Mouse (Mus musculus) embryonic facial prominence, embryonic 13.5 days (tissue): ENCODE results near the gene Sgta. TPM values are rescaled to one million over a fixed set of nuclear protein-coding genes. Genes with fewer than 3 reads are reported as not detected.
"Not testable (repeated sequence)": the region's sequence is repeated elsewhere in the genome, so short reads cannot be mapped to it uniquely, and the experiment has no call there.

Experiments used
- ATAC-seq: fragments of 200-750 bp; cut with Nextera tagmentation; 2 replicates; pipeline ENCODE4 v1.8.0; 2017; ENCODE audit warnings: low read depth; ENCODE audit not compliant: insufficient number of reproducible peaks, insufficient read depth, low FRiP score, low TSS enrichment
- H3K27ac ChIP-seq: fragments of 300-500 bp; sonication (generic); 2 replicates; pipeline ENCODE4 v1.5.1; 2015; ENCODE audit warnings: moderate library complexity, mild to moderate bottlenecking, inconsistent platforms
- H3K27me3 ChIP-seq: fragments of 300-500 bp; sonication (generic); 2 replicates; pipeline ENCODE4 v1.6.1; 2015; ENCODE audit warnings: mild to moderate bottlenecking, inconsistent platforms
- H3K36me3 ChIP-seq: fragments of 300-500 bp; sonication (generic); 2 replicates; pipeline ENCODE4 v1.6.1; 2015; ENCODE audit warnings: mild to moderate bottlenecking, inconsistent platforms
- H3K4me1 ChIP-seq: fragments of 300-500 bp; sonication (generic); 2 replicates; pipeline ENCODE4 v1.6.1; 2015; ENCODE audit warnings: inconsistent platforms
- H3K4me2 ChIP-seq: fragments of 300-500 bp; sonication (generic); 2 replicates; pipeline ENCODE4 v1.6.1; 2015; ENCODE audit warnings: moderate library complexity, mild to moderate bottlenecking, inconsistent platforms
- H3K4me3 ChIP-seq: fragments of 300-500 bp; sonication (generic); 2 replicates; pipeline ENCODE4 v1.5.1; 2015; ENCODE audit warnings: mild to moderate bottlenecking, inconsistent platforms
- H3K9ac ChIP-seq: fragments of 300-500 bp; sonication (generic); 2 replicates; pipeline ENCODE4 v1.6.1; 2015; ENCODE audit warnings: mild to moderate bottlenecking, inconsistent platforms
- H3K9me3 ChIP-seq: fragments of 300-500 bp; sonication (generic); 2 replicates; pipeline ENCODE4 v1.6.1; 2016; ENCODE audit warnings: inconsistent platforms
- WGBS: fragments of 180-500 bp; shearing (Covaris S2); methylation state at CpG from one replicate; pipeline ENCODE4 v1.1.7; 2015; ENCODE audit warnings: mixed read lengths; 5-methylcytosine and 5-hydroxymethylcytosine counted together
- polyA plus RNA-seq: library from polyadenylated mRNA; unstranded; fragments of >200 nt; fragmentation: Nextera tagmentation; extraction: Ambion mirVana; gene quantifications from 2 replicates; pipeline ENCODE4 v1.2.1, GENCODE M21; 2015

Sgta gene
- polyA plus RNA-seq, 1 experiment from 2014 or later, result 218 TPM

DNA sequence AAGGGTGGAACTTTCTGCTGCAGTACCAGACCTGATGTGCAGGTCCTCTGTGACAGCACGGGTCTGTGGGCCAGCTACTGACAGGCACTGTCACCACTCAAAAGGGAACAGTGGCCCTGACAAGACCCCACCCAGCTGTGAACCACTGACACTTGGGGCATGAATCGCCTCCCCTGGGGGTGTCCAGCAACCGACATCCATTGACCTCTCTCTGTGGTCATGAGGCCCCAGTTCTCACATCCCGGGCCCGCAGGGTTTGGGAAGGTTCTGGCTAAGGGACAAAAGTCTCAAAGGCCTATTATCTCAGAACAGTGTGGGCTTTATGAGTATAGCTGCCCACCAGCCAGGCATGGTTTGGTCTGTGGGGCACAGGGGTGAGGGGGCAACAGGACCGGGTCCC is 4.8 kb downstream of the Sgta start:
- H3K9ac ChIP-seq, result no peak overlapping the region

DNA sequence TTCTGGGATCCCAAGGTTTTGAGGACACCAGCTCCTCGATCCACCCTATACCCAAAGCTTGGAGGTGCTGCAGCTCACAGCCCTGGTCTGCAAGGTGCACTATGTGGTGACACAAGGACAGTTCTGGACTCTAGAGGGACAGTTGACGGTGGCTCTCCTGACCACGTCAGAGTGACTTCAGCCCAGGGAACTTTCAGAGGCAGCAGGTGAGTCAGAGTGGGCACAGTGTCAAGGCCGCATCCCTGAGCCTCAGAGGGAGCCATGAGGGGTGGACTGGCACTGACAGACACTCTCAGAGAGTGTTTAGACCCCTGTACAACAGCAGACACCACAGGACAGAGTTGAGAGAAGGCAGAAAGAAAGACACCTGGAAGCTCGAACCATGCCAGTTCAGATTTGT is 7.4 kb downstream of the Sgta start:
- no peak overlapping the region for H3K4me3 ChIP-seq
- no peak overlapping the region for H3K9ac ChIP-seq
- no peaks in the 10 kb centered on the region for H3K9me3 ChIP-seq
- peaks cover 17% of the 10 kb centered on the region for H3K4me1 ChIP-seq
- H3K27me3 ChIP-seq, result no peaks in the 10 kb centered on the region
- 91% methylated on average over 5 of the region's 5 CpGs for WGBS
- ATAC-seq, result no peak
- H3K27ac ChIP-seq, result no peak overlapping the region
- peaks cover 73% of the 10 kb centered on the region for H3K36me3 ChIP-seq
- H3K4me2 ChIP-seq, result no peak overlapping the region

More for the DNA sequence above, 4.8 kb downstream of the Sgta start:
- Histone ChIP-seq H3K9me3 (no peaks in the 10 kb centered on the region), H3K4me1 (peaks cover 35% of the 10 kb centered on the region), H3K4me2 (no peak overlapping the region), H3K36me3 (peaks cover 47% of the 10 kb centered on the region), H3K27me3 (no peaks in the 10 kb centered on the region), H3K4me3 (no peak overlapping the region), H3K27ac (no peak overlapping the region)
- ATAC-seq, result no peak
- WGBS, result 72% methylated on average over 6 of the region's 6 CpGs

DNA sequence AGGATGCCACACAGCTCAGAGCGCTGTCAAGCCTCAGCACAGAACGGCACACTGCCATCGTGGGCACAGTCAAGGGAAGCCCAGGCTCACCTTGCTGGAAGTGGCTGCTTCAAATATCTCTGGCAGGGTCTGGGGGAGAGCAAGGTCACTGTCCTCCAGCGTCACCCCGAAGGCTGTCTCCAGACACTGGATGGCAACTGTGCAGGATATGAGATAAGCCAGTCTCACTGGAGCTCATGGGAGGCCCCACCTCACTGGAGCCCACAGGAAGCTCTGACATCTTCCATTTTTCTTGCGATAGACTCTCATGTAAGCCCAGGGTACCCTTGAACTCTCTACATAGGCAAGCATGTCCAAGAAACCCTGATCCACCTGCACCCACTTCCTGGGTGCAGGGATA is 8.8 kb downstream of the Sgta start:
- H3K9ac ChIP-seq, result no peak overlapping the region
- WGBS, result 97% methylated on average over 6 of the region's 6 CpGs
- peaks cover 83% of the 10 kb centered on the region for H3K36me3 ChIP-seq
- no peak overlapping the region for H3K4me3 ChIP-seq
- H3K27me3 ChIP-seq, result no peaks in the 10 kb centered on the region
- H3K9me3 ChIP-seq, result no peaks in the 10 kb centered on the region
- no peak for ATAC-seq
- H3K27ac ChIP-seq, result no peak overlapping the region
- peaks cover 3% of the 10 kb centered on the region; the same call in 1 of the 2 replicates for H3K4me1 ChIP-seq
- H3K4me2 ChIP-seq, result no peak overlapping the region

DNA sequence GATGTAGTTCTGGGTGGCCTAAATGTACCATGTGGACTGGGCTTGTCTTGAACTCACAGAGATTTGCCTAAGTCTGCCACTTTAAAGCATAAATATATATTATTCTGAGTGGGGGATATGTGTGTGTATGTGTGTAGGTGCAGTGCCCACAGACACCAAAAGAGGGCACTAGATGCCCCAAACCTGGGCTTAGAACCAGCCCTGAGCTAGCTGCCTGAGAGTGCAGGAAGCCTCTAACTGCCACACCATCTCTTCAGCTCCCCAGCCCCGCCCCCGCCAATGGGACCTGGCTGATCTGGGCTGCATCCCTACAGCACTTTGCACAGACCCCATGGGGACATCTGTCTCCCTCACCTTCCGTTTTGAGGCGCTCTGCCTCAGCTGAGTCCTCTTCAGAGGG is 9.3 kb downstream of the Sgta start:
- 83% methylated on average over 4 of the region's 4 CpGs for WGBS
- H3K27ac ChIP-seq, result no peak overlapping the region
- H3K27me3 ChIP-seq, result no peaks in the 10 kb centered on the region
- H3K9ac ChIP-seq, result no peak overlapping the region
- ATAC-seq, result no peak
- H3K9me3 ChIP-seq, result no peaks in the 10 kb centered on the region
- 0 out of 2 replicates have a peak, but pooled peaks cover 2% of the 10 kb centered on the region for H3K4me1 ChIP-seq
- H3K4me2 ChIP-seq, result no peak overlapping the region
- H3K4me3 ChIP-seq, result no peak overlapping the region
- H3K36me3 ChIP-seq, result peaks cover 88% of the 10 kb centered on the region

DNA sequence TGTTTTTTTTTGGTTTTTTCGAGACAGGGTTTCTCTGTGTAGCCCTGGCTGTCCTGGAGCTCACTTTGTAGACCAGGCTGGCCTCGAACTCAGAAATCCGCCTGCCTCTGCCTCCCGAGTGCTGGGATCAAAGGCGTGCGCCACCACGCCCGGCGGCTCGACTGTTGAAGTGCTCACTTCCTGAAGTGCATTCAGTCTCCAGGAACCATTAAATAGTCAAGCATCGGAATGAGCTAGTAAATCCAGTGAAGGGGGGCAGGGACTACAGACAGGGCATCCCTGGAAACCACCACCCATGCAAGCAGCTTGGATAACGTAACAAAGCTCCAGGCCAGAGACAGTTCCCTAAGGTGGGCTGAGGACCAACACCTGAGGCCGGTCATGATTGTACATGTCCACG is 14.7 kb downstream of the Sgta start:
- ATAC-seq, H3K9me3 ChIP-seq, H3K27ac ChIP-seq, H3K4me3 ChIP-seq, H3K27me3 ChIP-seq, H3K4me2 ChIP-seq, H3K9ac ChIP-seq, H3K4me1 ChIP-seq: not testable (repeated sequence)
- 91% methylated on average over 14 of the region's 14 CpGs for WGBS
- peaks cover 80% of the 10 kb centered on the region for H3K36me3 ChIP-seq

DNA sequence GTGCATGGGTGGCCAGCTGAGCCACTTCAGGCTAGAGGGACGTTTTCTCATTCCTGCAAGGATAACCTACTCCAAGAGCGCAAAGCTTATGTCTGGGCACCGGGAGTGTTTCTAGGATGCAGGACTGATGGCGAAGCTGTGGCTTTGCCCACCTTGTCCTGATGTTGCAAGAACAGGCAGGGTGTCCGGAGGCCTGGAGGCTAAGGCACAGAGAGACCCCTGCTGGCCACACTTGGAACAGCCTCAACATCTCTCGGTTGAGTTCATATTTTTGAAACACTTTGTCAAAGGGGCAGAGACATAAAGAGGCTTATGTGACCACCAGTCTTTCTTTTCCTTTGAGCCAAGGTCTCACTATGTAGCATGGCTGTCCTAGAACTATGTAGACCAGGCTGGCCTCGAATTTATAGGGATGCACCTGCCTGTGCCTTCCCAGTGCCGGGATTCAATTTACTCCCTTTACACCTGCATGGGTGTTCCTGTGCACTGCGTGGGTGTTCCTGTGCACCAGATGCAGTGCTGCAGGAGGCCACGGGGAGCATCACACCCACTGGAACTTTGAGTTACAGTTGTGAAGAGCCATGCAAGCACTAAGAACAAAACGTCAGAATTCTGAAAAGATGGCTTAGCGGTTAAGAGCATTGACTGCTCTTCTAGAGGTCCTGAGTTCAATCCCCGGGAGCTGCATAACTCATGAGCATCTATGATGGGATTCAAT is 18.4 kb downstream of the Sgta start:
- H3K36me3 ChIP-seq, result peaks cover 44% of the 10 kb centered on the region
- no peaks in the 10 kb centered on the region for H3K4me1 ChIP-seq
- H3K4me2 ChIP-seq, result no peak overlapping the region
- no peaks in the 10 kb centered on the region for H3K27me3 ChIP-seq
- 33% methylated on average over 13 of the region's 13 CpGs for WGBS
- no peak for ATAC-seq
- no peaks in the 10 kb centered on the region for H3K9me3 ChIP-seq
- H3K4me3 ChIP-seq, result no peak overlapping the region
- H3K27ac ChIP-seq, result no peak overlapping the region
- no peak overlapping the region for H3K9ac ChIP-seq

DNA sequence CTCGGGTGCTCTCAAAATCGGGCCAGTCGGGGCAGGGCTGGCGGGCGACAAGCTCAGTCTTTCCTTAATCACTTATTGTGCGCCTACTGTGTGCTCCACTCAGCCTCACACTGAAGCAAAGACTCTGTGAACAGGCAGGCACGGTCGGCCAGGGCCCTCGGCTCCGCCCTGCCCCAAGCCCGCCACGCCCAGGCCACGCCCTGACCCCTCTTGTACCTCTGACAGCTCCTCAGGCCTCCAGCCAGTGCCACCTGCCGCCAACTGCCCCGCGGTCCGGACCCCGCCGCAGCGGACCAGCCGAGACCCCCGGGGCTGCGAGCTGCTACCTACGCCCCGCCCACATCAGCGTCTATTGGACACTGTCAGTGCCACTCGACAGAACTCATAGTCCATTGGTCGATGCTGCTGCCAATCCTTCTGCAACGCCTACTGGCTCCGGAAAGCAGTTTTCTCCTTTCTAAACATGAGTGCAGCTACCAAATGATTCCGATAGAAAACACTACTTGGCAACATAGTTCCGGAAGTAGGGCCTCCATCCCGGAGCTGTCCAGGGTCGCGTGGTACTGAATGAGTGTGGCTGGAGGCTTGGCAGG is 22.9 kb downstream of the Sgta start, which contains the start of gene Slc39a3:
Gene Slc39a3 (minus strand): TSS at position 439 of the 593 bp plus-strand sequence.
- Histone ChIP-seq H3K4me1 (0 out of 2 replicates have a peak, but pooled peaks cover 4% of the 10 kb centered on the region), H3K9me3 (no peaks in the 10 kb centered on the region), H3K27ac (no peak within 1 kb of the TSS), H3K4me3 (peak within 1 kb of the TSS; percentile 87), H3K27me3 (no peaks in the 10 kb centered on the region), H3K4me2 (peak within 1 kb of the TSS; percentile 78), H3K36me3 (peaks cover 18% of the 10 kb centered on the region), H3K9ac (peak within 1 kb of the TSS; percentile 84)
- peak; percentile 95 for ATAC-seq
- WGBS, result under 1% methylated on average over 35 of the region's 35 CpGs

DNA sequence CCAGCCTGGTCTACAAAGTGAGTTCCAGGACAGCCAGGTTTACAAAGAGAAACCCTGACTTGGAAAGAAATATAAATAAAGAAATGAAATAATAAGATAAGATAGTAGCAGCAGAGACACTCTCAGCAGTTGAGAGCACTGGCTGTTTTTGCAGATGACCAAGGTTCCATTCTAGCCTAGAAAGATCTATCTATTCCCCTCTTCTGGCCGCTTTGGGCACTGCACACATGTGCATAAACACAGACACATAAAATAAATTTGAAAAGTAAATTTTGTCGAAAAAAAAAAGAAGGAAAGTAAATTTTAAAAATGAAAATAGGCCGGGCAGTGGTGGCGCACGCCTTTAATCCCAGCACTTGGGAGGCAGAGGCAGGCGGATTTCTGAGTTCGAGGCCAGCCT is 23.7 kb downstream of the Sgta start:
- Histone ChIP-seq H3K36me3 (peaks cover 24% of the 10 kb centered on the region), H3K4me1 (0 out of 2 replicates have a peak, but pooled peaks cover 4% of the 10 kb centered on the region), H3K9ac (no peak overlapping the region), H3K4me3 (no peak overlapping the region), H3K27ac (no peak overlapping the region), H3K9me3 (no peaks in the 10 kb centered on the region), H3K27me3 (no peaks in the 10 kb centered on the region), H3K4me2 (no peak overlapping the region)
- WGBS, result 74% methylated on average over 7 of the region's 7 CpGs
- no peak for ATAC-seq

DNA sequence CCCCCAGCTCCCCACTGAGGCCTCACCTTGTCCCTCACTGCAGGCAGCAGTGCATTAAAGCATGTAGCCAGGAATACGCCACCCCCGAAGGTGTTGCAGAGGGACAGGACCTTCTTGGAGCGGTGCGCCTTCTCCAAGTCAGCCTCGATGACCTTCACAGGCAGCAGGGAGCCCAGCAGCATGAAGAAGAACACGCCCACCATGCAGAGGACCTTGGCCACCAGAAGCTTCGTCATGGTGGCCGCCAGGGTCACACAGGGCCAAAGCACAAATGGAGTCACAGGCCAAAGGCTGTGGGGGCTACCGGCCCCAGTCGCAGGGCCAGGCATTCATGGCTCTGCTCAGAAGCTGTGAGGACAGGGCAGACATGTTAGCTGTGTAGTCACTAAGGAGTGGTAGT is 26.4 kb downstream of the Sgta start:
- 79% methylated on average over 10 of the region's 10 CpGs for WGBS
- ATAC-seq, result no peak

DNA sequence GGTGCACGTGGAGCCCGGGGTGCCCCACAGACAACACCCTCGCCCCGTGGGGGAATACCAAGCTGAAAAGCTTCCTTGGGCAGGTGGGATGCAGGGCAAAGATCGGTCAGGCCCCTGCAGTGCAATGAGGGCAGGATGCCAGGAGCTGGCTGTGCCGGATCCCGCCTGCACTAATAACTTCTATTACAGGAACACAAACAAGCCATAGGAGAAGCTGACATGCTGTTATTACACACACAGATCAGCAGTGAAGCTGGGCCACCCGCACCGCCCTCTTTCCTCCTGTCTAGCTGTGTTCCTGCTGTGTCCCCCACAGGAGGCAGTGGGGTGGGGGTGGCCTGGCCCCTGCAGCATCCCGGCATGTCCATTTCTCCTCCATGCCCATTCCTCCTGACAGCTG is 30.9 kb downstream of the Sgta start:
- Histone ChIP-seq H3K36me3 (peaks cover 43% of the 10 kb centered on the region), H3K4me3 (no peak overlapping the region), H3K9me3 (no peaks in the 10 kb centered on the region), H3K4me2 (no peak overlapping the region), H3K4me1 (peaks cover 3% of the 10 kb centered on the region; the same call in 1 of the 2 replicates), H3K9ac (no peak overlapping the region), H3K27me3 (peaks cover 25% of the 10 kb centered on the region), H3K27ac (no peak overlapping the region)
- 69% methylated on average over 10 of the region's 10 CpGs for WGBS
- no peak for ATAC-seq

More for the DNA sequence above, 26.4 kb downstream of the Sgta start:
- Histone ChIP-seq H3K4me2 (no peak overlapping the region), H3K9ac (no peak overlapping the region), H3K36me3 (peaks cover 43% of the 10 kb centered on the region), H3K4me1 (0 out of 2 replicates have a peak, but pooled peaks cover 4% of the 10 kb centered on the region), H3K27ac (no peak overlapping the region), H3K9me3 (no peaks in the 10 kb centered on the region), H3K27me3 (no peaks in the 10 kb centered on the region), H3K4me3 (no peak overlapping the region)

DNA sequence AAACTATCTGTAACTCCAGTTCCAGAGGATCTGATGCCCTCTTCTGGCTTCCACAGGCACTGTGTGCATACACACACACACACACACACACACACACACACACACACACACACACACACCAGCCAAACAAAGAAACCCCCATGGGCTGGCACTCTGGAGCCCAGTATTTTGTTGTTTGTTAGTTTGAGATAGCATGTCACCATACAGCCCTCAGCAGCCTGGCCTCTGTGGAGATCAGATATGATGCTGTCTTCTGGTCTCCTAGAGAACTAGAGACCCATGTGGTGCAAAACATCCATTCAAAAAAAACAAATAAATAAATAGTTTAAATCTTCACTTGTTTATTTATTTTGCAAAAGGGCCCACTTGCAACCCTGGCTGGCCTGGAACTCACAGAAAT is 31.8 kb downstream of the Sgta start:
- Histone ChIP-seq H3K4me3 (no peak overlapping the region), H3K27ac (no peak overlapping the region), H3K27me3 (peaks cover 34% of the 10 kb centered on the region), H3K36me3 (peaks cover 36% of the 10 kb centered on the region), H3K4me1 (peaks cover 3% of the 10 kb centered on the region; the same call in 1 of the 2 replicates), H3K4me2 (no peak overlapping the region), H3K9ac (no peak overlapping the region), H3K9me3 (no peaks in the 10 kb centered on the region)
- no peak for ATAC-seq

DNA sequence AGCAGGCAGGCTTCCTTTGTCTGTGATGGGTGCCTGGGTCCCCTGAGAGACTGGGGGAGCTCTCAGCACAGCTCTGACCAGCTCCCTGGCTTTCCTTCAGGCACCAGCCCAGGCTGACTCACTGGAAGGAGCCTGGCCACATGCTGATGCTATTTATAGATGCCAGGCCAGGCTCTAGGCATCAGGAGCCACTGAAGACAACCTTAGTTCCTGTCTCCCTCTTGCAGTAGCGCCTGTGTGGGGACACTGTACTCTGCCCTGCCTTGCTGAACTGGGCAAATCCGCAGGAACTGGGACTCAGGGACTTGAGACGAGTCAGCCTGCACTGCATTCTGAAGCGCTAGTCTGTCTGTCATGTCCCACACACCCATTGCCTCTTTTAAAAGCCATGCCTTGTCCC is 32.6 kb downstream of the Sgta start:
- Histone ChIP-seq H3K9ac (no peak overlapping the region), H3K4me3 (no peak overlapping the region), H3K27me3 (peaks cover 41% of the 10 kb centered on the region), H3K9me3 (peaks cover 4% of the 10 kb centered on the region; the same call in 1 of the 2 replicates), H3K27ac (no peak overlapping the region), H3K4me1 (peaks cover 3% of the 10 kb centered on the region; the same call in 1 of the 2 replicates), H3K36me3 (peaks cover 28% of the 10 kb centered on the region), H3K4me2 (no peak overlapping the region)
- ATAC-seq, result no peak
- 71% methylated on average over 4 of the region's 4 CpGs for WGBS
